ENCODE assay signal across 21 mouse cellular contexts in genomic region chr19:32362520-32362919, GRCm38 (mm10). TPM values are rescaled to one million over a fixed set of nuclear protein-coding genes. Genes with fewer than 3 reads are reported as not detected.
DNase-seq lines count a peak whose midpoint lies in the region; ATAC-seq and TF ChIP-seq lines count a peak whose summit lies in the region.
"Had no signal": no experiment of that assay in that cellular context is flagged by ENCODE, and none has a peak within 500 bp of the region (broad histone marks: within the 10 kb centered on the region; RNA-seq: fewer than 3 reads in every experiment).

No protein-coding gene starts in this region.

- H3K4me1 ChIP-seq in heart, embryonic 12.5 days (replicated peaks) = peaks cover 36% of the 10 kb centered on the region
- peaks cover 27% of the 10 kb centered on the region for H3K4me1 ChIP-seq in heart, embryonic 11.5 days (ENCODE audit: control insufficient read depth, insufficient read depth, low read length)
- H3K4me1 ChIP-seq in lung, postnatal 0 days (ENCODE audit: insufficient read depth, low read depth, low read length) = peaks cover 3% of the 10 kb centered on the region; the same call in 1 of the 2 replicates
- H3K4me1 ChIP-seq in intestine, postnatal 0 days (replicated peaks; ENCODE audit: control insufficient read depth, insufficient read depth, low read length) = peaks cover 8% of the 10 kb centered on the region

- no peak overlapping the region for H3K4me3 ChIP-seq in heart, embryonic 12.5 days
- no peak overlapping the region for H3K4me3 ChIP-seq in heart, embryonic 11.5 days (ENCODE audit: low read depth, low read length)
- no peak overlapping the region for H3K4me3 ChIP-seq in lung, postnatal 0 days (ENCODE audit: low read depth, low read length)
- no peak overlapping the region for H3K4me3 ChIP-seq in intestine, postnatal 0 days (ENCODE audit: low read depth, low read length)
- H3K4me3 ChIP-seq: embryonic facial prominence, embryonic 10.5 days; erythroblast, embryonic 14.5 days; heart, embryonic 15.5 days; hindbrain, embryonic 13.5 days; kidney, embryonic 15.5 days; liver, embryonic 13.5 days; midbrain, embryonic 12.5 days had no signal

- no peaks in the 10 kb centered on the region for H3K36me3 ChIP-seq in heart, embryonic 12.5 days
- no peaks in the 10 kb centered on the region for H3K36me3 ChIP-seq in heart, embryonic 11.5 days (ENCODE audit: control insufficient read depth, insufficient read depth, low read length)
- no peaks in the 10 kb centered on the region for H3K36me3 ChIP-seq in lung, postnatal 0 days (ENCODE audit: insufficient read depth, low read length)
- H3K36me3 ChIP-seq in intestine, postnatal 0 days (ENCODE audit: control insufficient read depth, insufficient read depth) = peaks cover 3% of the 10 kb centered on the region; the same call in 1 of the 2 replicates
- H3K36me3 ChIP-seq: embryonic facial prominence, embryonic 10.5 days; heart, embryonic 15.5 days; hindbrain, embryonic 13.5 days; liver, embryonic 13.5 days; midbrain, embryonic 12.5 days had no signal

- WGBS in heart, embryonic 12.5 days = 45% methylated on average over 3 of the region's 3 CpGs
- 39% methylated on average over 3 of the region's 3 CpGs for WGBS in heart, embryonic 11.5 days (ENCODE audit: insufficient replicate concordance)
- 57% methylated on average over 3 of the region's 3 CpGs for whole genome bisulfite sequencing in lung, postnatal 0 days
- 31% methylated on average over 3 of the region's 3 CpGs for WGBS in intestine, postnatal 0 days

- TF ChIP-seq CTCF in lung, postnatal 0 days (IDR thresholded peaks at IDR 0.05) = peak; percentile 36
- TF ChIP-seq CTCF in intestine, postnatal 0 days (IDR thresholded peaks at IDR 0.05; ENCODE audit: low read depth) = peak; percentile 44

- H3K9me3 ChIP-seq in heart, embryonic 12.5 days (replicated peaks) = no peaks in the 10 kb centered on the region
- no peaks in the 10 kb centered on the region for H3K9me3 ChIP-seq in heart, embryonic 11.5 days (replicated peaks; ENCODE audit: control insufficient read depth, low read length)
- H3K9me3 ChIP-seq in lung, postnatal 0 days (ENCODE audit: low read length) = no peaks in the 10 kb centered on the region
- no peaks in the 10 kb centered on the region for H3K9me3 ChIP-seq in intestine, postnatal 0 days (ENCODE audit: control insufficient read depth)
- H3K9me3 ChIP-seq: embryonic facial prominence, embryonic 10.5 days; heart, embryonic 15.5 days; hindbrain, embryonic 13.5 days; kidney, embryonic 15.5 days; liver, embryonic 13.5 days; midbrain, embryonic 12.5 days had no signal

- no peak for TF ChIP-seq EP300 in lung, postnatal 0 days (IDR thresholded peaks at IDR 0.05)

- no peak overlapping the region for H3K4me2 ChIP-seq in heart, embryonic 12.5 days
- no peak overlapping the region for H3K4me2 ChIP-seq in heart, embryonic 11.5 days
- H3K4me2 ChIP-seq in lung, postnatal 0 days (replicated peaks; ENCODE audit: low read depth, low read length) = no peak overlapping the region
- no peak overlapping the region for H3K4me2 ChIP-seq in intestine, postnatal 0 days (replicated peaks; ENCODE audit: low read depth)
- H3K4me2 ChIP-seq: heart, embryonic 15.5 days; hindbrain, embryonic 13.5 days; kidney, embryonic 15.5 days; liver, embryonic 13.5 days; midbrain, embryonic 12.5 days had no signal

- no peaks in the 10 kb centered on the region for H3K27me3 ChIP-seq in heart, embryonic 12.5 days (replicated peaks)
- H3K27me3 ChIP-seq in heart, embryonic 11.5 days (ENCODE audit: control insufficient read depth, insufficient read depth, low read length) = no peaks in the 10 kb centered on the region
- H3K27me3 ChIP-seq in lung, postnatal 0 days (replicated peaks; ENCODE audit: insufficient read depth, low read length) = no peaks in the 10 kb centered on the region
- no peaks in the 10 kb centered on the region for H3K27me3 ChIP-seq in intestine, postnatal 0 days (replicated peaks; ENCODE audit: control insufficient read depth, insufficient read depth, low read length)
- H3K27me3 ChIP-seq: heart, embryonic 15.5 days; hindbrain, embryonic 13.5 days; kidney, embryonic 15.5 days; liver, embryonic 13.5 days; midbrain, embryonic 12.5 days had no signal

- 0 out of 2 replicates have a peak overlapping the region, but pooled peaks have one; percentile 13 for H3K27ac ChIP-seq in heart, embryonic 12.5 days (ENCODE audit: poor library complexity, severe bottlenecking)
- no peak overlapping the region for H3K27ac ChIP-seq in heart, embryonic 11.5 days (ENCODE audit: low read depth, low read length)
- H3K27ac ChIP-seq in lung, postnatal 0 days (ENCODE audit: low read length) = no peak overlapping the region
- peak overlapping the region; percentile 81 for H3K27ac ChIP-seq in intestine, postnatal 0 days (ENCODE audit: low read depth, low read length)
- H3K27ac ChIP-seq: embryonic facial prominence, embryonic 10.5 days; heart, embryonic 15.5 days; hindbrain, embryonic 13.5 days; kidney, embryonic 15.5 days; liver, embryonic 13.5 days; midbrain, embryonic 12.5 days had no signal

- H3K9ac ChIP-seq in heart, embryonic 12.5 days = no peak overlapping the region
- H3K9ac ChIP-seq in heart, embryonic 11.5 days (ENCODE audit: low read depth, low read length) = no peak overlapping the region
- H3K9ac ChIP-seq in lung, postnatal 0 days (replicated peaks; ENCODE audit: low read depth) = no peak overlapping the region
- no peak overlapping the region for H3K9ac ChIP-seq in intestine, postnatal 0 days (ENCODE audit: low read depth, low read length)
- H3K9ac ChIP-seq: heart, embryonic 15.5 days; hindbrain, embryonic 13.5 days; kidney, embryonic 15.5 days; liver, embryonic 13.5 days; midbrain, embryonic 12.5 days had no signal

- DNase-seq in lung, postnatal 0 days (ENCODE audit: low spot score) = no peak
- DNase-seq in lung, postnatal 36 days = no peak
- DNase-seq in thymus, postnatal 0 days (ENCODE audit: low spot score) = no peak
- DNase-seq in urinary bladder, postnatal 36 days (ENCODE audit: low spot score in 2 of 2) = no peak
- no peak for DNase-seq in adrenal gland, postnatal 4 days (ENCODE audit: low spot score in 2 of 2)
- DNase-seq: adrenal gland, postnatal 36 days; cerebellum, postnatal 14 days; gastrocnemius, postnatal 14 days; layer of hippocampus, adult 9-11 months; liver, embryonic 13.5 days; thymus, postnatal 4 days had no signal

- ATAC-seq in heart, embryonic 12.5 days (ENCODE audit: insufficient number of reproducible peaks, low FRiP score) = no peak
- no peak for ATAC-seq in heart, embryonic 11.5 days (replicated peaks; ENCODE audit: insufficient number of reproducible peaks, low FRiP score, low TSS enrichment)
- ATAC-seq in lung, postnatal 0 days = no peak
- peak; percentile 21; the same call in 1 of the 2 replicates for ATAC-seq in intestine, postnatal 0 days
- ATAC-seq: forebrain, embryonic 16.5 days had no signal

RNA-seq across cellular contexts. Expression of gene Sgms1, which starts 27.0 kb away (rescaled TPM):
- polyA plus RNA-seq in heart, embryonic 12.5 days (2016; fragmentation: Nextera tagmentation; extraction: Ambion mirVana) = 45.0 and 49.9 TPM in 2 replicates
- polyA plus RNA-seq in heart, embryonic 11.5 days (2014; fragmentation: Nextera tagmentation; extraction: Ambion mirVana) = 36.8 and 40.6 TPM in 2 replicates
- 59.3 and 74.9 TPM in 2 replicates for polyA plus RNA-seq in lung, postnatal 0 days (2015; fragmentation: Nextera tagmentation; extraction: Ambion mirVana)
- 18.6 and 23.6 TPM in 2 replicates for polyA plus RNA-seq in intestine, postnatal 0 days (2015; fragmentation: Nextera tagmentation; extraction: Ambion mirVana)
- 3.8 and 5.3 TPM in 2 replicates for polyA plus RNA-seq in thymus, postnatal 0 days (2015; fragmentation: Nextera tagmentation; extraction: Ambion mirVana)
- total RNA-seq in adrenal gland, postnatal 4 days (2021) = 10 to 100 TPM; 69.3 to 78.5 TPM

Comparison
In these comparisons a context has a peak if more than half of its experiments do, and no peak if none do; other contexts are left out.
1. H3K27ac ChIP-seq: peak in heart, embryonic 12.5 days (single experiment) and intestine, postnatal 0 days (single experiment); none in heart, embryonic 11.5 days (single experiment) and lung, postnatal 0 days (single experiment).